ENCODE assay signal across 23 mouse cellular contexts in genomic region chr2:5397468-5397867, GRCm38 (mm10).
DNase-seq lines count a peak whose midpoint lies in the region; ATAC-seq lines count a peak whose summit lies in the region.
"Had no signal": no experiment of that assay in that cellular context is flagged by ENCODE, and none has a peak within 500 bp of the region (broad histone marks: within the 10 kb centered on the region; RNA-seq: fewer than 3 reads in every experiment).

No protein-coding gene starts in this region.

- no peak overlapping the region for H3K4me2 ChIP-seq in hindbrain, embryonic 14.5 days (replicated peaks)
- H3K4me2 ChIP-seq in midbrain, embryonic 15.5 days = no peak overlapping the region
- no peak overlapping the region for H3K4me2 ChIP-seq in midbrain, embryonic 16.5 days (ENCODE audit: low read length)
- H3K4me2 ChIP-seq in forebrain, embryonic 14.5 days (ENCODE audit: low read length) = no peak overlapping the region
- H3K4me2 ChIP-seq in neural tube, embryonic 15.5 days = no peak overlapping the region
- H3K4me2 ChIP-seq: embryonic facial prominence, embryonic 13.5 days; stomach, embryonic 15.5 days had no signal

- no peak overlapping the region for H3K4me3 ChIP-seq in hindbrain, embryonic 14.5 days (replicated peaks; ENCODE audit: low read length)
- no peak overlapping the region for H3K4me3 ChIP-seq in hindbrain, embryonic 10.5 days
- H3K4me3 ChIP-seq in midbrain, embryonic 15.5 days = no peak overlapping the region
- no peak overlapping the region for H3K4me3 ChIP-seq in midbrain, embryonic 16.5 days (ENCODE audit: low read depth, low read length)
- no peak overlapping the region for H3K4me3 ChIP-seq in forebrain, embryonic 14.5 days (ENCODE audit: low read depth, low read length)
- H3K4me3 ChIP-seq in neural tube, embryonic 15.5 days (replicated peaks) = no peak overlapping the region
- H3K4me3 ChIP-seq: embryonic facial prominence, embryonic 13.5 days; stomach, embryonic 15.5 days had no signal

- no peak overlapping the region for H3K9ac ChIP-seq in hindbrain, embryonic 14.5 days
- no peak overlapping the region for H3K9ac ChIP-seq in midbrain, embryonic 15.5 days
- no peak overlapping the region for H3K9ac ChIP-seq in midbrain, embryonic 16.5 days (ENCODE audit: low read depth, low read length)
- H3K9ac ChIP-seq in forebrain, embryonic 14.5 days (ENCODE audit: low read length) = no peak overlapping the region
- H3K9ac ChIP-seq in neural tube, embryonic 15.5 days (replicated peaks) = no peak overlapping the region
- H3K9ac ChIP-seq: embryonic facial prominence, embryonic 13.5 days; liver, embryonic 14.5 days; stomach, embryonic 15.5 days had no signal

- WGBS in hindbrain, embryonic 14.5 days = 61% methylated on average over 3 of the region's 3 CpGs
- 82% methylated on average over 3 of the region's 3 CpGs for WGBS in hindbrain, embryonic 10.5 days
- WGBS in midbrain, embryonic 15.5 days = 77% methylated on average over 3 of the region's 3 CpGs
- 66% methylated on average over 3 of the region's 3 CpGs for WGBS in midbrain, embryonic 16.5 days
- 20% methylated on average over 3 of the region's 3 CpGs for WGBS in forebrain, embryonic 14.5 days
- 58% methylated on average over 3 of the region's 3 CpGs for whole genome bisulfite sequencing in neural tube, embryonic 15.5 days

- H3K4me1 ChIP-seq in hindbrain, embryonic 14.5 days (replicated peaks; ENCODE audit: control insufficient read depth, insufficient read depth, low read length) = peaks cover 12% of the 10 kb centered on the region
- no peaks in the 10 kb centered on the region for H3K4me1 ChIP-seq in hindbrain, embryonic 10.5 days (replicated peaks)
- no peaks in the 10 kb centered on the region for H3K4me1 ChIP-seq in midbrain, embryonic 15.5 days
- H3K4me1 ChIP-seq in midbrain, embryonic 16.5 days (ENCODE audit: control insufficient read depth, insufficient read depth, low read length) = peaks cover 8% of the 10 kb centered on the region
- no peaks in the 10 kb centered on the region; the same call in 1 of the 2 replicates for H3K4me1 ChIP-seq in forebrain, embryonic 14.5 days (ENCODE audit: control insufficient read depth, insufficient read depth, low read length)
- peaks cover 19% of the 10 kb centered on the region for H3K4me1 ChIP-seq in neural tube, embryonic 15.5 days
- H3K4me1 ChIP-seq: stomach, embryonic 15.5 days had no signal

- H3K27me3 ChIP-seq in hindbrain, embryonic 14.5 days (ENCODE audit: control insufficient read depth, insufficient read depth, low read length) = no peaks in the 10 kb centered on the region
- no peaks in the 10 kb centered on the region for H3K27me3 ChIP-seq in hindbrain, embryonic 10.5 days (ENCODE audit: insufficient read depth, poor library complexity, severe bottlenecking)
- no peaks in the 10 kb centered on the region for H3K27me3 ChIP-seq in midbrain, embryonic 15.5 days (replicated peaks)
- H3K27me3 ChIP-seq in midbrain, embryonic 16.5 days (ENCODE audit: control insufficient read depth, insufficient read depth, low read depth, low read length) = no peaks in the 10 kb centered on the region
- no peaks in the 10 kb centered on the region for H3K27me3 ChIP-seq in forebrain, embryonic 14.5 days (replicated peaks; ENCODE audit: control insufficient read depth, insufficient read depth, low read length)
- H3K27me3 ChIP-seq in neural tube, embryonic 15.5 days (replicated peaks) = no peaks in the 10 kb centered on the region
- H3K27me3 ChIP-seq: Patski; stomach, embryonic 15.5 days had no signal

- H3K9me3 ChIP-seq in hindbrain, embryonic 14.5 days (ENCODE audit: control insufficient read depth, low read length) = no peaks in the 10 kb centered on the region
- H3K9me3 ChIP-seq in hindbrain, embryonic 10.5 days = no peaks in the 10 kb centered on the region
- no peaks in the 10 kb centered on the region for H3K9me3 ChIP-seq in midbrain, embryonic 15.5 days
- no peaks in the 10 kb centered on the region for H3K9me3 ChIP-seq in midbrain, embryonic 16.5 days (replicated peaks; ENCODE audit: control insufficient read depth, low read length, poor library complexity, severe bottlenecking)
- H3K9me3 ChIP-seq in forebrain, embryonic 14.5 days (replicated peaks; ENCODE audit: control insufficient read depth, low read length) = no peaks in the 10 kb centered on the region
- H3K9me3 ChIP-seq in neural tube, embryonic 15.5 days (replicated peaks) = no peaks in the 10 kb centered on the region
- H3K9me3 ChIP-seq: embryonic facial prominence, embryonic 13.5 days; stomach, embryonic 15.5 days had no signal

- ATAC-seq in hindbrain, embryonic 14.5 days (ENCODE audit: low FRiP score) = no peak
- ATAC-seq in midbrain, embryonic 15.5 days (replicated peaks) = no peak
- ATAC-seq in midbrain, embryonic 16.5 days = no peak
- no peak for ATAC-seq in forebrain, embryonic 14.5 days
- 0 out of 2 replicates have a peak, but pooled peaks have one; percentile 4 for ATAC-seq in neural tube, embryonic 15.5 days (ENCODE audit: low FRiP score)
- ATAC-seq: intestine, postnatal 0 days; Patski had no signal

- DNase-seq in hindbrain, embryonic 14.5 days (ENCODE audit: low spot score) = no peak
- no peak for DNase-seq in hindbrain, embryonic 10.5 days (ENCODE audit: low spot score)
- DNase-seq in forebrain, embryonic 14.5 days (ENCODE audit: low spot score) = no peak
- no peak for DNase-seq in heart, adult 11 months
- no peak for DNase-seq in thymus, postnatal 14 days
- DNase-seq: adrenal gland, postnatal 25 days; cerebellum, adult 11-12 months; cerebellum, postnatal 10 days; gastrocnemius, postnatal 10 days; kidney, adult 9 months; kidney, postnatal 10 days; layer of hippocampus, adult 9-11 months; liver; lung, adult 2 months; lung, postnatal 10 days had no signal

- H3K36me3 ChIP-seq in hindbrain, embryonic 14.5 days (replicated peaks; ENCODE audit: control insufficient read depth, insufficient read depth) = no peaks in the 10 kb centered on the region
- H3K36me3 ChIP-seq in hindbrain, embryonic 10.5 days = no peaks in the 10 kb centered on the region
- no peaks in the 10 kb centered on the region for H3K36me3 ChIP-seq in midbrain, embryonic 15.5 days (replicated peaks)
- no peaks in the 10 kb centered on the region for H3K36me3 ChIP-seq in midbrain, embryonic 16.5 days (ENCODE audit: control insufficient read depth, insufficient read depth, low read length)
- H3K36me3 ChIP-seq in forebrain, embryonic 14.5 days (ENCODE audit: control insufficient read depth, insufficient read depth, low read length) = no peaks in the 10 kb centered on the region
- no peaks in the 10 kb centered on the region for H3K36me3 ChIP-seq in neural tube, embryonic 15.5 days
- H3K36me3 ChIP-seq: embryonic facial prominence, embryonic 13.5 days; stomach, embryonic 15.5 days had no signal

- peak overlapping the region; percentile 67; the same call in 1 of the 2 replicates for H3K27ac ChIP-seq in hindbrain, embryonic 14.5 days
- H3K27ac ChIP-seq in hindbrain, embryonic 10.5 days = no peak overlapping the region
- H3K27ac ChIP-seq in midbrain, embryonic 15.5 days = 0 out of 2 replicates have a peak overlapping the region, but pooled peaks have one; percentile 38
- H3K27ac ChIP-seq in midbrain, embryonic 16.5 days (ENCODE audit: low read length) = no peak overlapping the region
- H3K27ac ChIP-seq in forebrain, embryonic 14.5 days (ENCODE audit: low read depth, low read length) = peak overlapping the region; percentile 58; the same call in 1 of the 2 replicates
- H3K27ac ChIP-seq in neural tube, embryonic 15.5 days (replicated peaks) = peak overlapping the region; percentile 33; the same call in 1 of the 2 replicates
- H3K27ac ChIP-seq: embryonic facial prominence, embryonic 13.5 days; liver, embryonic 14.5 days; stomach, embryonic 15.5 days had no signal

Comparison
In these comparisons a context has a peak if more than half of its experiments do, and no peak if none do; other contexts are left out.
1. H3K27ac ChIP-seq: peak in hindbrain, embryonic 14.5 days (single experiment), midbrain, embryonic 15.5 days (single experiment), forebrain, embryonic 14.5 days (single experiment) and neural tube, embryonic 15.5 days (single experiment); none in hindbrain, embryonic 10.5 days (single experiment) and midbrain, embryonic 16.5 days (single experiment).